ENCODE assay signal across 13 mouse cellular contexts in the genomic region with DNA sequence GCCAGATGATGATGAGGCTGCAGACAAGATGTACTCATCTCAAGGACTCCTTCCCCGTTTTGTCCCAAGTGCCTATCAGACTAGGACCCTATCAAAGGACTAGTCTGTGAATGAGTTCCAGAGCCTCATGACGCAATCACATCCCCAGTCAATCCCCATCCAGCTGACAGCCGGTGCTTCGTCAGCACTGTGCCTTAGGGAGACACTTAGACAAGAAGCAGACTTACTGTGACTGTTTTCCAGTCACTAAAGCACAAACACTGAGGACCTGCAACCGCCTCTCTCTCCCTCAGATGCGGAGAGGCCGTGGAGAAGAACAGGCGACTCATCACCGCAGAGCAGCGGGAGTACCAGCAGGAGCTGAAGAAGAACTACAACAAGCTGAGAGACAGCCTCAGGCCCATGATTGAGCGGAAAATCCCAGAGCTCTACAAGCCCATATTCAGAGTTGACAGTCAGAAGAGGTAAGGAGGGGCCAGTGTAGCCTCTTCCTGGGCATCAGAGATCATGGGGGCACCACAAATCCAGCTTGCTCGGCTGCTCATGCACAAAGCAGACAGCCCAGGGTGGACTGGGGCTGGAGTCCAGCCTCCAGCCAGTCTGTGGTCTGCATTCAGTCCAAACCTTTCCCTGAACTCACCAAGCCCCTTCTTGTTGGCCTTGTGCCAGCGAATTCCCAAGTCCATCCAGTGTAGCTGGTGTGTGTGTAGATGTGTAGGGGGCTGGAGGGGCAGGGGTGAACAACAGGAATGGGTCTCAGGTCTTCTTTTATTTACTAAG. TPM values are rescaled to one million over a fixed set of nuclear protein-coding genes. Genes with fewer than 3 reads are reported as not detected.
A peak's percentile ranks its signal among the peaks of the same experiment; 100 is the strongest.
DNase-seq lines count a peak whose midpoint lies in the region; ATAC-seq and TF ChIP-seq lines count a peak whose summit lies in the region.
"Had no signal": no experiment of that assay in that cellular context is flagged by ENCODE, and none has a peak within 500 bp of the region (broad histone marks: within the 10 kb centered on the region; RNA-seq: fewer than 3 reads in every experiment).

No protein-coding gene starts in this region.

- H3K27ac ChIP-seq in hindbrain, embryonic 10.5 days = 0 out of 2 replicates have a peak overlapping the region, but pooled peaks have one; percentile 47
- H3K27ac ChIP-seq in hindbrain, embryonic 12.5 days = no peak overlapping the region
- H3K27ac ChIP-seq: gastrocnemius, adult 2 months; neural tube, embryonic 12.5 days had no signal

- no peak for TF ChIP-seq POLR2A in brain, embryonic 14.5 days (IDR thresholded peaks at IDR 0.05; ENCODE audit: borderline replicate concordance, extremely low read depth, insufficient read depth, insufficient read length, poor library complexity, severe bottlenecking)

- no peaks in the 10 kb centered on the region for H3K9me3 ChIP-seq in hindbrain, embryonic 10.5 days
- H3K9me3 ChIP-seq in hindbrain, embryonic 12.5 days (replicated peaks) = no peaks in the 10 kb centered on the region
- H3K9me3 ChIP-seq: megakaryocyte, embryonic 14.5 days; neural tube, embryonic 12.5 days had no signal

- no peak for DNase-seq in hindbrain, embryonic 10.5 days (ENCODE audit: low spot score)
- DNase-seq in Muller cell, postnatal 12 days (ENCODE audit: inconsistent ontology term) = peak; percentile 29
- DNase-seq in brain, embryonic 14.5 days (ENCODE audit: low read depth) = peak; percentile 23
- DNase-seq in kidney, postnatal 10 days = peak; percentile 85
- no peak for DNase-seq in thymus, postnatal 14 days
- no peak for DNase-seq in left cerebral cortex, adult 8-10 months (ENCODE audit: low spot score in 2 of 2)
- DNase-seq: gastrocnemius, adult 2 months; right cerebral cortex, postnatal 4 days; thymus, adult 2 months had no signal

- no peak for ATAC-seq in hindbrain, embryonic 12.5 days (ENCODE audit: low FRiP score)
- ATAC-seq: hindbrain, embryonic 16.5 days had no signal

- no peak for TF ChIP-seq CTCF in brain, embryonic 14.5 days (IDR thresholded peaks at IDR 0.05; ENCODE audit: borderline replicate concordance, extremely low read depth, insufficient read depth, insufficient read length)

- no peaks in the 10 kb centered on the region for H3K36me3 ChIP-seq in hindbrain, embryonic 10.5 days
- no peaks in the 10 kb centered on the region for H3K36me3 ChIP-seq in hindbrain, embryonic 12.5 days
- H3K36me3 ChIP-seq: neural tube, embryonic 12.5 days had no signal

- no peak overlapping the region for H3K4me3 ChIP-seq in hindbrain, embryonic 10.5 days
- no peak overlapping the region for H3K4me3 ChIP-seq in hindbrain, embryonic 12.5 days
- H3K4me3 ChIP-seq: gastrocnemius, adult 2 months; megakaryocyte, embryonic 14.5 days; neural tube, embryonic 12.5 days had no signal

- no peak overlapping the region for H3K9ac ChIP-seq in hindbrain, embryonic 12.5 days
- H3K9ac ChIP-seq: neural tube, embryonic 12.5 days had no signal

- H3K4me2 ChIP-seq in hindbrain, embryonic 12.5 days (replicated peaks) = no peak overlapping the region
- H3K4me2 ChIP-seq: neural tube, embryonic 12.5 days had no signal

- no peaks in the 10 kb centered on the region for H3K27me3 ChIP-seq in hindbrain, embryonic 10.5 days (ENCODE audit: insufficient read depth, poor library complexity, severe bottlenecking)
- H3K27me3 ChIP-seq in hindbrain, embryonic 12.5 days = no peaks in the 10 kb centered on the region; the same call in 1 of the 2 replicates
- H3K27me3 ChIP-seq: megakaryocyte, embryonic 14.5 days; neural tube, embryonic 12.5 days had no signal

- WGBS in hindbrain, embryonic 10.5 days = 80% methylated on average over 13 of the region's 13 CpGs
- WGBS in hindbrain, embryonic 12.5 days = 75% methylated on average over 13 of the region's 13 CpGs

- H3K4me1 ChIP-seq in hindbrain, embryonic 10.5 days (replicated peaks) = peaks cover 13% of the 10 kb centered on the region
- peaks cover 6% of the 10 kb centered on the region for H3K4me1 ChIP-seq in hindbrain, embryonic 12.5 days

RNA-seq across cellular contexts. Expression of a gene that starts 36.5 kb away (rescaled TPM):
- 18.4 and 20.6 TPM in 2 replicates for polyA plus RNA-seq in hindbrain, embryonic 10.5 days (2016; fragmentation: Nextera tagmentation; extraction: Ambion mirVana)
- polyA plus RNA-seq in hindbrain, embryonic 12.5 days (2016; fragmentation: Nextera tagmentation; extraction: Ambion mirVana) = 20.2 and 20.4 TPM in 2 replicates
- 3.8 and 8.7 TPM in 2 replicates for polyA plus RNA-seq in brain, embryonic 14.5 days (2012; rRNA removed)
- 10 to 100 TPM; 13.2 to 15.3 (median 13.7) TPM for total RNA-seq in left cerebral cortex, adult 8-10 months (2022)

Comparison
In these comparisons a context has a peak if more than half of its experiments do, and no peak if none do; other contexts are left out.
1. DNase-seq: peak in Muller cell, postnatal 12 days (single experiment), brain, embryonic 14.5 days (single experiment) and kidney, postnatal 10 days (single experiment); none in hindbrain, embryonic 10.5 days (single experiment), thymus, postnatal 14 days (single experiment) and left cerebral cortex, adult 8-10 months (0 of 2).